20 mouse cellular contexts compared by ENCODE assay signal in the genomic region with DNA sequence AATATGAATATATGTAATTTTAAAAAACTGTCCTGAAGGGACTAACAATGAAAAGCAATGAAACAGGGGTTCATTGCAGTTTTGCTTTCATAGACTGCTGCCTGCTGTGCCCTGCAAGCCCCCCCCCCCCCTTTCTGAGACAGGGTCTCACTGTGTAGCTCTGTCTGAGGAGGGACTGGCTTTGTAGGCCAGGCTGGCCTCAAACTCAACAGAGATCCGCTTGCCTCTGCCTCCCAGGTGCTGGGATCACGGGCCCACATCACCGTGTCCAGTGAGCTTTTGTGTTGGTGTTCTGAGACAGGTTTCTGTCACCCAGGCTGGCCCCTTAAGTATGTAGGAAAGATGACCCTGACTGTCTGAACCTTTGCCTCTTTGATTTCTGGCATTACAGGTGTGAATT.
"Had no signal": no experiment of that assay in that cellular context is flagged by ENCODE, and none has a peak within 500 bp of the region (broad histone marks: within the 10 kb centered on the region; RNA-seq: fewer than 3 reads in every experiment).

No protein-coding gene starts in this region.

- H3K36me3 ChIP-seq: limb, embryonic 15.5 days; midbrain, embryonic 12.5 days had no signal

- H3K27me3 ChIP-seq: kidney, embryonic 15.5 days; limb, embryonic 12.5 days; limb, embryonic 15.5 days; liver, embryonic 12.5 days; midbrain, embryonic 12.5 days had no signal

- H3K9me3 ChIP-seq: kidney, embryonic 15.5 days; limb, embryonic 12.5 days; limb, embryonic 15.5 days; liver, embryonic 12.5 days; midbrain, embryonic 12.5 days had no signal

- ATAC-seq: liver, embryonic 12.5 days had no signal

- DNase-seq: kidney, adult 11 months; kidney, adult 8-10 months; kidney, postnatal 10 days; kidney, postnatal 36 days; left cerebral cortex, postnatal 4 days; lung, adult 2 months; lung, postnatal 14 days; lung, postnatal 4 days; right cerebral cortex, adult 18-20 months; right cerebral cortex, postnatal 14 days; right cerebral cortex, postnatal 4 days; thymus, adult 2 months; thymus, postnatal 14 days; thymus, postnatal 4 days had no signal

- H3K4me2 ChIP-seq: kidney, embryonic 15.5 days; limb, embryonic 12.5 days; limb, embryonic 15.5 days; liver, embryonic 12.5 days; midbrain, embryonic 12.5 days had no signal

- H3K9ac ChIP-seq: kidney, embryonic 15.5 days; limb, embryonic 12.5 days; limb, embryonic 15.5 days; liver, embryonic 12.5 days; midbrain, embryonic 12.5 days had no signal

- H3K4me3 ChIP-seq: kidney, embryonic 15.5 days; limb, embryonic 12.5 days; limb, embryonic 15.5 days; liver, embryonic 12.5 days; midbrain, embryonic 12.5 days had no signal

- H3K27ac ChIP-seq: kidney, embryonic 15.5 days; limb, embryonic 12.5 days; limb, embryonic 15.5 days; liver, embryonic 12.5 days; midbrain, embryonic 12.5 days; stomach, postnatal 0 days had no signal
